14 mouse cellular contexts compared by ENCODE assay signal in the genomic region with DNA sequence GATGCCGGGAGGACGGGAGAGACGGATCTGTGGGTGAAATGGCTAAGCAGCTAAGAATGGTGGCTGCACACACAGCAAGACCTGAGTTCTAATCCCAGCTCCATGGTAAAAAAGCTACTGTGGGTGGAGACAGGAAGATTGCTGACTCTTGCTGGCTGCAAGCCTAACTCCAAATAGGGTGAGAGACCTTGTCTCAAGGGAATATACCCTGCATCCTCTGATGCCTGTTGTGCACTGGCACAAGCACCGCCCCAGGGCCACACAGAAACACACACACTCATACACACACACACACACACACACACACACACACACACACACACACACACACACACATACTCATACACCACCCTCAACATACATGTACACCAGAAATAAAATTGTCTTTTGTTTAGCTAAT. TPM values are rescaled to one million over a fixed set of nuclear protein-coding genes. Genes with fewer than 3 reads are reported as not detected.
DNase-seq lines count a peak whose midpoint lies in the region; ATAC-seq and TF ChIP-seq lines count a peak whose summit lies in the region.
"Had no signal": no experiment of that assay in that cellular context is flagged by ENCODE, and none has a peak within 500 bp of the region (broad histone marks: within the 10 kb centered on the region; RNA-seq: fewer than 3 reads in every experiment).

No protein-coding gene starts in this region.

- no peaks in the 10 kb centered on the region for H3K79me2 ChIP-seq in heart, adult 2 months (replicated peaks; ENCODE audit: control insufficient read depth, insufficient read depth, low read length)

- intact Hi-C loops in heart, adult 2 months (cut with DNase I) = no loop called here

- H3K4me3 ChIP-seq in heart, embryonic 13.5 days = peak overlapping the region; percentile 38; the same call in 1 of the 2 replicates
- no peak overlapping the region for H3K4me3 ChIP-seq in heart, adult 2 months
- H3K4me3 ChIP-seq in lung, postnatal 0 days (ENCODE audit: low read depth, low read length) = no peak overlapping the region
- H3K4me3 ChIP-seq: left cerebral cortex, adult 2 months had no signal

- TF ChIP-seq EP300 in heart, adult 2 months (IDR thresholded peaks at IDR 0.05; ENCODE audit: insufficient read depth, low read depth, low read length) = no peak
- TF ChIP-seq EP300 in lung, postnatal 0 days (IDR thresholded peaks at IDR 0.05) = no peak

- WGBS in heart, embryonic 13.5 days = 74% methylated on average over 4 of the region's 4 CpGs
- 81% methylated on average over 4 of the region's 4 CpGs for WGBS in heart, adult 2 months
- WGBS in lung, postnatal 0 days = 92% methylated on average over 4 of the region's 4 CpGs

- no peaks in the 10 kb centered on the region for H3K27me3 ChIP-seq in heart, embryonic 13.5 days (replicated peaks)
- H3K27me3 ChIP-seq in heart, adult 2 months (ENCODE audit: control insufficient read depth, insufficient read depth, low read length) = no peaks in the 10 kb centered on the region
- no peaks in the 10 kb centered on the region for H3K27me3 ChIP-seq in lung, postnatal 0 days (replicated peaks; ENCODE audit: insufficient read depth, low read length)

- H3K4me2 ChIP-seq in heart, embryonic 13.5 days = peak overlapping the region; percentile 63
- peak overlapping the region; percentile 27; the same call in 1 of the 2 replicates for H3K4me2 ChIP-seq in lung, postnatal 0 days (replicated peaks; ENCODE audit: low read depth, low read length)

- no peak for DNase-seq in heart, adult 2 months
- no peak for DNase-seq in lung, postnatal 0 days (ENCODE audit: low spot score)
- DNase-seq in lung, postnatal 25 days (ENCODE audit: low spot score) = no peak
- peak; percentile 44 for DNase-seq in R1 (ENCODE audit: low read depth, low spot score)
- no peak for DNase-seq in layer of hippocampus, adult 9-10 months (ENCODE audit: low spot score)
- no peak for DNase-seq in layer of hippocampus, postnatal 36 days
- DNase-seq: cerebellum, adult 9-10 months; gastrocnemius, adult 2 months; kidney, adult 18-20 months; thymus, adult 18-20 months had no signal

- H3K36me3 ChIP-seq in heart, embryonic 13.5 days = no peaks in the 10 kb centered on the region
- no peaks in the 10 kb centered on the region for H3K36me3 ChIP-seq in heart, adult 2 months (ENCODE audit: control insufficient read depth, insufficient read depth, low read length)
- H3K36me3 ChIP-seq in lung, postnatal 0 days (ENCODE audit: insufficient read depth, low read length) = no peaks in the 10 kb centered on the region
- H3K36me3 ChIP-seq: embryonic facial prominence, embryonic 13.5 days had no signal

- no peak for TF ChIP-seq CTCF in heart, adult 2 months (IDR thresholded peaks at IDR 0.05)
- no peak for TF ChIP-seq CTCF in lung, postnatal 0 days (IDR thresholded peaks at IDR 0.05)

- ATAC-seq in heart, embryonic 13.5 days (ENCODE audit: extremely low read depth, insufficient number of reproducible peaks, low FRiP score, low TSS enrichment) = no peak
- ATAC-seq in lung, postnatal 0 days = no peak

- no peaks in the 10 kb centered on the region for H3K9me3 ChIP-seq in heart, embryonic 13.5 days
- no peaks in the 10 kb centered on the region for H3K9me3 ChIP-seq in lung, postnatal 0 days (ENCODE audit: low read length)
- H3K9me3 ChIP-seq: embryonic facial prominence, embryonic 13.5 days had no signal

- H3K27ac ChIP-seq in heart, embryonic 13.5 days (replicated peaks) = no peak overlapping the region; the same call in 1 of the 2 replicates
- H3K27ac ChIP-seq in heart, adult 2 months = no peak overlapping the region
- H3K27ac ChIP-seq in lung, postnatal 0 days (ENCODE audit: low read length) = peak overlapping the region; percentile 57
- H3K27ac ChIP-seq: embryonic facial prominence, embryonic 13.5 days; gastrocnemius, adult 2 months; hindbrain, postnatal 0 days; left cerebral cortex, adult 2 months had no signal

- no peak for TF ChIP-seq POLR2A in heart, adult 2 months (IDR thresholded peaks at IDR 0.05; ENCODE audit: insufficient read depth, low read depth, low read length)

- no peak overlapping the region for H3K9ac ChIP-seq in heart, embryonic 13.5 days
- H3K9ac ChIP-seq in heart, adult 2 months (ENCODE audit: low read depth, low read length) = no peak overlapping the region
- no peak overlapping the region for H3K9ac ChIP-seq in lung, postnatal 0 days (replicated peaks; ENCODE audit: low read depth)

- peaks cover 44% of the 10 kb centered on the region for H3K4me1 ChIP-seq in heart, embryonic 13.5 days
- H3K4me1 ChIP-seq in heart, adult 2 months (ENCODE audit: control insufficient read depth, insufficient read depth, low read length) = 0 out of 2 replicates have a peak, but pooled peaks cover 1% of the 10 kb centered on the region
- peaks cover 18% of the 10 kb centered on the region for H3K4me1 ChIP-seq in lung, postnatal 0 days (ENCODE audit: insufficient read depth, low read depth, low read length)

RNA-seq across cellular contexts. Expression of gene Slc7a7, which starts 0.8 kb away (rescaled TPM):
- 9.6 and 10.8 TPM in 2 replicates for polyA plus RNA-seq in heart, embryonic 13.5 days (2015; fragmentation: Nextera tagmentation; extraction: Ambion mirVana)
- 1 to 10 TPM; 4.6 to 5.1 TPM for total RNA-seq in heart, adult 2 months (2021)
- polyA plus RNA-seq in heart, adult 2 months (2012; rRNA removed) = 22.0 and 27.0 TPM in 2 replicates
- polyA plus RNA-seq in lung, postnatal 0 days (2015; fragmentation: Nextera tagmentation; extraction: Ambion mirVana) = 20.7 and 24.3 TPM in 2 replicates
- 1 to 10 TPM; 2.4 to 2.7 TPM for total RNA-seq in layer of hippocampus, postnatal 36 days (2021)

RNA-seq across cellular contexts. Expression of gene Mrpl52, which starts 9.9 kb away (rescaled TPM):
- 226 and 256 TPM in 2 replicates for polyA plus RNA-seq in heart, embryonic 13.5 days (2015; fragmentation: Nextera tagmentation; extraction: Ambion mirVana)
- total RNA-seq in heart, adult 2 months (2021) = 100 to 1,000 TPM; 115 to 129 TPM
- 76.7 and 168 TPM in 2 replicates for polyA plus RNA-seq in heart, adult 2 months (2012; rRNA removed)
- polyA plus RNA-seq in lung, postnatal 0 days (2015; fragmentation: Nextera tagmentation; extraction: Ambion mirVana) = 251 and 266 TPM in 2 replicates
- 100 to 1,000 TPM; 105 to 108 TPM for total RNA-seq in layer of hippocampus, postnatal 36 days (2021)

RNA-seq across cellular contexts. Expression of gene Mmp14, which starts 14.6 kb away (rescaled TPM):
- polyA plus RNA-seq in heart, embryonic 13.5 days (2015; fragmentation: Nextera tagmentation; extraction: Ambion mirVana) = 97.4 and 98.7 TPM in 2 replicates
- total RNA-seq in heart, adult 2 months (2021) = 10 to 100 TPM; 11.2 to 16.5 TPM
- 23.5 and 26.5 TPM in 2 replicates for polyA plus RNA-seq in heart, adult 2 months (2012; rRNA removed)
- 150 and 155 TPM in 2 replicates for polyA plus RNA-seq in lung, postnatal 0 days (2015; fragmentation: Nextera tagmentation; extraction: Ambion mirVana)
- 10 to 100 TPM; 18.3 to 20.0 TPM for total RNA-seq in layer of hippocampus, postnatal 36 days (2021)

RNA-seq across cellular contexts. Expression of gene Lrp10, which starts 47.1 kb away (rescaled TPM):
- 42.1 and 42.2 TPM in 2 replicates for polyA plus RNA-seq in heart, embryonic 13.5 days (2015; fragmentation: Nextera tagmentation; extraction: Ambion mirVana)
- total RNA-seq in heart, adult 2 months (2021) = 10 to 100 TPM; 47.6 to 60.6 TPM
- 61.3 and 72.4 TPM in 2 replicates for polyA plus RNA-seq in heart, adult 2 months (2012; rRNA removed)
- 92.5 and 96.5 TPM in 2 replicates for polyA plus RNA-seq in lung, postnatal 0 days (2015; fragmentation: Nextera tagmentation; extraction: Ambion mirVana)
- 10 to 100 TPM; 26.4 to 29.6 TPM for total RNA-seq in layer of hippocampus, postnatal 36 days (2021)

RNA-seq across cellular contexts. Expression of gene Oxa1l, which starts 56.2 kb away (rescaled TPM):
- polyA plus RNA-seq in heart, embryonic 13.5 days (2015; fragmentation: Nextera tagmentation; extraction: Ambion mirVana) = 49.4 and 56.6 TPM in 2 replicates
- 10 to 100 TPM; 78.5 to 88.0 TPM for total RNA-seq in heart, adult 2 months (2021)
- polyA plus RNA-seq in heart, adult 2 months (2012; rRNA removed) = 190 and 205 TPM in 2 replicates
- 31.5 and 35.0 TPM in 2 replicates for polyA plus RNA-seq in lung, postnatal 0 days (2015; fragmentation: Nextera tagmentation; extraction: Ambion mirVana)
- 10 to 100 TPM; 49.5 to 50.8 TPM for total RNA-seq in layer of hippocampus, postnatal 36 days (2021)
